Mouse (Mus musculus): ENCODE data around the gene Ctsh. TPM values are rescaled to one million over a fixed set of nuclear protein-coding genes. Genes with fewer than 3 reads are reported as not detected.

Ctsh gene
- polyA plus RNA-seq, 1 experiment from 2014 or later: 14.6 TPM

GRCm38 (mm10) chr9:90113651-90114566, 60.0 kb downstream of the Ctsh start:
- H3K27ac ChIP-seq: peak overlapping the region; percentile 98
- ATAC-seq (ENCODE audit: insufficient number of reproducible peaks, insufficient read depth, low FRiP score, low TSS enrichment): peak; percentile 70
- H3K9ac ChIP-seq: peak overlapping the region; percentile 96
- no peaks in the 10 kb centered on the region for H3K9me3 ChIP-seq
- H3K4me3 ChIP-seq: peak overlapping the region; percentile 90
- H3K27me3 ChIP-seq: no peaks in the 10 kb centered on the region
- under 1% methylated on average over 82 of the region's 82 CpGs for WGBS
- peaks cover 13% of the 10 kb centered on the region for H3K4me1 ChIP-seq
- H3K4me2 ChIP-seq (replicated peaks): peak overlapping the region; percentile 87
- no peaks in the 10 kb centered on the region for H3K36me3 ChIP-seq

- under 1% methylated on average over 38 of the region's 40 CpGs for whole genome bisulfite sequencing
- no peaks in the 10 kb centered on the region for H3K27me3 ChIP-seq
- H3K9me3 ChIP-seq: no peaks in the 10 kb centered on the region
- peak within 1 kb of the TSS; percentile 98 for H3K27ac ChIP-seq
- peak; percentile 99 for ATAC-seq (ENCODE audit: insufficient number of reproducible peaks, insufficient read depth, low FRiP score, low TSS enrichment)
- H3K4me1 ChIP-seq: peaks cover 13% of the 10 kb centered on the region
- H3K36me3 ChIP-seq: no peaks in the 10 kb centered on the region
- peak within 1 kb of the TSS; percentile 90 for H3K4me3 ChIP-seq
- H3K9ac ChIP-seq: peak within 1 kb of the TSS; percentile 96
- H3K4me2 ChIP-seq (replicated peaks): peak within 1 kb of the TSS; percentile 87
Observed at GRCm38 (mm10) chr9:90114567-90115307, 60.8 kb downstream of the Ctsh start, which contains the start of gene Morf4l1. TSS of gene Morf4l1 (minus strand) at chr9:90114774.

GRCm38 (mm10) chr9:90115308-90115700, 61.4 kb downstream of the Ctsh start:
- Histone ChIP-seq H3K4me1 (peaks cover 13% of the 10 kb centered on the region), H3K9me3 (no peaks in the 10 kb centered on the region), H3K4me2 (replicated peaks) (peak overlapping the region; percentile 61), H3K27me3 (no peaks in the 10 kb centered on the region), H3K27ac (no peak overlapping the region), H3K4me3 (peak overlapping the region; percentile 90), H3K36me3 (no peaks in the 10 kb centered on the region), H3K9ac (peak overlapping the region; percentile 41; the same call in 1 of the 2 replicates)
- no peak; the same call in 1 of the 2 replicates for ATAC-seq (ENCODE audit: insufficient number of reproducible peaks, insufficient read depth, low FRiP score, low TSS enrichment)

- no peak overlapping the region for H3K4me3 ChIP-seq
- peaks cover 8% of the 10 kb centered on the region; the same call in 1 of the 2 replicates for H3K4me1 ChIP-seq
- no peak overlapping the region for H3K9ac ChIP-seq
- H3K27me3 ChIP-seq: no peaks in the 10 kb centered on the region
- no peak overlapping the region for H3K27ac ChIP-seq
- no peak for ATAC-seq (ENCODE audit: insufficient number of reproducible peaks, insufficient read depth, low FRiP score, low TSS enrichment)
- H3K36me3 ChIP-seq: no peaks in the 10 kb centered on the region
- no peak overlapping the region for H3K4me2 ChIP-seq (replicated peaks)
- H3K9me3 ChIP-seq: no peaks in the 10 kb centered on the region
Observed at GRCm38 (mm10) chr9:90117234-90117633, 63.3 kb downstream of the Ctsh start.

GRCm38 (mm10) chr9:90122246-90122740, 68.3 kb downstream of the Ctsh start:
- no peak for ATAC-seq (ENCODE audit: insufficient number of reproducible peaks, insufficient read depth, low FRiP score, low TSS enrichment)
- Histone ChIP-seq H3K4me1 (no peaks in the 10 kb centered on the region), H3K9me3 (no peaks in the 10 kb centered on the region), H3K36me3 (no peaks in the 10 kb centered on the region), H3K27ac (no peak overlapping the region), H3K4me2 (replicated peaks) (no peak overlapping the region), H3K4me3 (no peak overlapping the region), H3K27me3 (no peaks in the 10 kb centered on the region), H3K9ac (no peak overlapping the region)
- 91% methylated on average over 4 of the region's 4 CpGs for WGBS

GRCm38 (mm10) chr9:90124156-90124872, 70.4 kb downstream of the Ctsh start:
- Histone ChIP-seq H3K9me3 (no peaks in the 10 kb centered on the region), H3K36me3 (no peaks in the 10 kb centered on the region), H3K4me2 (replicated peaks) (no peak overlapping the region), H3K27ac (no peak overlapping the region), H3K4me3 (no peak overlapping the region), H3K27me3 (no peaks in the 10 kb centered on the region), H3K4me1 (no peaks in the 10 kb centered on the region), H3K9ac (no peak overlapping the region)
- ATAC-seq (ENCODE audit: insufficient number of reproducible peaks, insufficient read depth, low FRiP score, low TSS enrichment): no peak
- 36% methylated on average over 11 of the region's 11 CpGs for WGBS

GRCm38 (mm10) chr9:90124873-90125245, 70.9 kb downstream of the Ctsh start:
- 31% methylated on average over 8 of the region's 8 CpGs for WGBS
- Histone ChIP-seq H3K9ac (no peak overlapping the region), H3K27ac (no peak overlapping the region), H3K4me2 (replicated peaks) (no peak overlapping the region), H3K27me3 (no peaks in the 10 kb centered on the region), H3K4me3 (no peak overlapping the region), H3K36me3 (no peaks in the 10 kb centered on the region), H3K9me3 (no peaks in the 10 kb centered on the region), H3K4me1 (no peaks in the 10 kb centered on the region)
- no peak for ATAC-seq (ENCODE audit: insufficient number of reproducible peaks, insufficient read depth, low FRiP score, low TSS enrichment)

Other genes with a start within 250 kb of the Ctsh start
- 0.15 and 0.20 TPM in 2 replicates for gene Rasgrf1, start 144.2 kb upstream of the Ctsh start, polyA plus RNA-seq (2016; fragmentation: Nextera tagmentation; extraction: Ambion mirVana)
- 505 and 527 TPM in 2 replicates for gene Morf4l1, start 60.6 kb downstream of the Ctsh start, polyA plus RNA-seq (2016; fragmentation: Nextera tagmentation; extraction: Ambion mirVana)
- 26.0 and 26.6 TPM in 2 replicates for gene Adamts7, start 108.9 kb downstream of the Ctsh start, polyA plus RNA-seq (2016; fragmentation: Nextera tagmentation; extraction: Ambion mirVana)
- gene Tbc1d2b, start 216.7 kb downstream of the Ctsh start, polyA plus RNA-seq (2016; fragmentation: Nextera tagmentation; extraction: Ambion mirVana): 17.4 and 19.0 TPM in 2 replicates

Data from embryonic facial prominence, embryonic 12.5 days (tissue).